In genomic region chr17:47535812-47536236, GRCm38 (mm10) we compare ENCODE assay signal across 13 mouse cellular contexts. TPM values are rescaled to one million over a fixed set of nuclear protein-coding genes. Genes with fewer than 3 reads are reported as not detected.
DNase-seq lines count a peak whose midpoint lies in the region; ATAC-seq and TF ChIP-seq lines count a peak whose summit lies in the region.
"Had no signal": no experiment of that assay in that cellular context is flagged by ENCODE, and none has a peak within 500 bp of the region (broad histone marks: within the 10 kb centered on the region; RNA-seq: fewer than 3 reads in every experiment).

No protein-coding gene starts in this region.

- H3K27me3 ChIP-seq in heart, embryonic 11.5 days (ENCODE audit: control insufficient read depth, insufficient read depth, low read length): no peaks in the 10 kb centered on the region
- H3K27me3 ChIP-seq in liver, embryonic 12.5 days (replicated peaks): no peaks in the 10 kb centered on the region
- H3K27me3 ChIP-seq in stomach, embryonic 16.5 days (ENCODE audit: control insufficient read depth, insufficient read depth, low read length): no peaks in the 10 kb centered on the region

- no peak for DNase-seq in heart, adult 8-10 months (ENCODE audit: low spot score)
- DNase-seq in retina, embryonic 14.5 days (ENCODE audit: low spot score): no peak
- no peak for DNase-seq in MN1 (ENCODE audit: low spot score)
- DNase-seq in right cerebral cortex, adult 18-20 months: no peak
- DNase-seq: adrenal gland, adult 2 months; B cell, adult 2 months; gastrocnemius, postnatal 25 days; kidney, adult 9 months had no signal

- H3K4me3 ChIP-seq in heart, embryonic 11.5 days (ENCODE audit: low read depth, low read length): no peak overlapping the region
- no peak overlapping the region for H3K4me3 ChIP-seq in bone marrow, adult 2 months (replicated peaks; ENCODE audit: control insufficient read depth, low read depth, low read length)
- peak overlapping the region; percentile 19 for H3K4me3 ChIP-seq in liver, embryonic 12.5 days
- no peak overlapping the region for H3K4me3 ChIP-seq in stomach, embryonic 16.5 days (replicated peaks; ENCODE audit: low read length)

- peak overlapping the region; percentile 60 for H3K9ac ChIP-seq in heart, embryonic 11.5 days (ENCODE audit: low read depth, low read length)
- peak overlapping the region; percentile 59 for H3K9ac ChIP-seq in liver, embryonic 12.5 days
- 0 out of 2 replicates have a peak overlapping the region, but pooled peaks have one; percentile 17 for H3K9ac ChIP-seq in stomach, embryonic 16.5 days (ENCODE audit: low read length)

- no peaks in the 10 kb centered on the region for H3K9me3 ChIP-seq in heart, embryonic 11.5 days (replicated peaks; ENCODE audit: control insufficient read depth, low read length)
- no peaks in the 10 kb centered on the region for H3K9me3 ChIP-seq in liver, embryonic 12.5 days (replicated peaks)
- H3K9me3 ChIP-seq in stomach, embryonic 16.5 days (replicated peaks; ENCODE audit: control insufficient read depth, low read length): no peaks in the 10 kb centered on the region

- peak overlapping the region; percentile 16; the same call in 1 of the 2 replicates for H3K4me2 ChIP-seq in heart, embryonic 11.5 days
- H3K4me2 ChIP-seq in liver, embryonic 12.5 days: peak overlapping the region; percentile 60
- H3K4me2 ChIP-seq in stomach, embryonic 16.5 days (ENCODE audit: low read depth, low read length): no peak overlapping the region

- TF ChIP-seq POLR2A in bone marrow, adult 2 months (IDR thresholded peaks at IDR 0.05; ENCODE audit: borderline replicate concordance, control insufficient read depth, low read depth, low read length): peak; percentile 52; the same call in 1 of the 2 replicates

- peak; percentile 90 for ATAC-seq in heart, embryonic 11.5 days (replicated peaks; ENCODE audit: insufficient number of reproducible peaks, low FRiP score, low TSS enrichment)
- peak; percentile 94 for ATAC-seq in liver, embryonic 12.5 days
- ATAC-seq in stomach, embryonic 16.5 days (ENCODE audit: insufficient read depth, low FRiP score): peak; percentile 67
- ATAC-seq: midbrain, embryonic 16.5 days had no signal

- H3K4me1 ChIP-seq in heart, embryonic 11.5 days (ENCODE audit: control insufficient read depth, insufficient read depth, low read length): peaks cover 7% of the 10 kb centered on the region; the same call in 1 of the 2 replicates
- peaks cover 14% of the 10 kb centered on the region for H3K4me1 ChIP-seq in bone marrow, adult 2 months (ENCODE audit: control insufficient read depth, insufficient read depth, low read length)
- peaks cover 93% of the 10 kb centered on the region for H3K4me1 ChIP-seq in liver, embryonic 12.5 days
- peaks cover 8% of the 10 kb centered on the region; the same call in 1 of the 2 replicates for H3K4me1 ChIP-seq in stomach, embryonic 16.5 days (ENCODE audit: control insufficient read depth, insufficient read depth, low read length)

- peak overlapping the region; percentile 86 for H3K27ac ChIP-seq in heart, embryonic 11.5 days (ENCODE audit: low read depth, low read length)
- H3K27ac ChIP-seq in bone marrow, adult 2 months (ENCODE audit: control insufficient read depth, insufficient read depth, low read depth, low read length, poor library complexity): peak overlapping the region; percentile 87
- peak overlapping the region; percentile 99 for H3K27ac ChIP-seq in liver, embryonic 12.5 days
- peak overlapping the region; percentile 50; the same call in 1 of the 2 replicates for H3K27ac ChIP-seq in stomach, embryonic 16.5 days (ENCODE audit: low read length)

- no peak for TF ChIP-seq CTCF in bone marrow, adult 2 months (IDR thresholded peaks at IDR 0.05; ENCODE audit: control insufficient read depth, insufficient read depth, low read length)

- H3K36me3 ChIP-seq in heart, embryonic 11.5 days (ENCODE audit: control insufficient read depth, insufficient read depth, low read length): no peaks in the 10 kb centered on the region
- no peaks in the 10 kb centered on the region for H3K36me3 ChIP-seq in liver, embryonic 12.5 days
- H3K36me3 ChIP-seq in stomach, embryonic 16.5 days (ENCODE audit: control insufficient read depth, insufficient read depth, low read length): no peaks in the 10 kb centered on the region

- 35% methylated on average over 9 of the region's 9 CpGs for WGBS in heart, embryonic 11.5 days (ENCODE audit: insufficient replicate concordance)
- 58% methylated on average over 9 of the region's 9 CpGs for WGBS in bone marrow, adult 2 months
- WGBS in liver, embryonic 12.5 days (ENCODE audit: insufficient replicate concordance): 10% methylated on average over 9 of the region's 9 CpGs
- WGBS in stomach, embryonic 16.5 days: 40% methylated on average over 9 of the region's 9 CpGs

RNA-seq across cellular contexts. Expression of gene Ccnd3, which starts 31.0 kb away (rescaled TPM):
- polyA plus RNA-seq in heart, embryonic 11.5 days (2014; fragmentation: Nextera tagmentation; extraction: Ambion mirVana): 559 and 565 TPM in 2 replicates
- 10 to 100 TPM; 74.4 to 82.2 (median 75.2) TPM for total RNA-seq in heart, adult 8-10 months (2022)
- 356 and 417 TPM in 2 replicates for polyA plus RNA-seq in bone marrow, adult 2 months (2011; ENCODE audit: insufficient read depth, insufficient read length, low replicate concordance, missing spikeins)
- polyA plus RNA-seq in liver, embryonic 12.5 days (2016; fragmentation: Nextera tagmentation; extraction: Ambion mirVana): 546 and 555 TPM in 2 replicates
- polyA plus RNA-seq in stomach, embryonic 16.5 days (2015; fragmentation: Nextera tagmentation; extraction: Ambion mirVana): 334 and 340 TPM in 2 replicates

RNA-seq across cellular contexts. Expression of gene Taf8, which starts 33.7 kb away (rescaled TPM):
- polyA plus RNA-seq in heart, embryonic 11.5 days (2014; fragmentation: Nextera tagmentation; extraction: Ambion mirVana): 15.9 and 18.3 TPM in 2 replicates
- 10 to 100 TPM in 2 of 4 experiments, 1 to 10 TPM in 2; 9.1 to 12.5 (median 10.4) TPM for total RNA-seq in heart, adult 8-10 months (2022)
- polyA plus RNA-seq in bone marrow, adult 2 months (2011; ENCODE audit: insufficient read depth, insufficient read length, low replicate concordance, missing spikeins): 15.6 and 32.2 TPM in 2 replicates
- 17.6 and 18.0 TPM in 2 replicates for polyA plus RNA-seq in liver, embryonic 12.5 days (2016; fragmentation: Nextera tagmentation; extraction: Ambion mirVana)
- polyA plus RNA-seq in stomach, embryonic 16.5 days (2015; fragmentation: Nextera tagmentation; extraction: Ambion mirVana): 25.7 and 27.3 TPM in 2 replicates
